Mouse (Mus musculus): Measurements from ENCODE around the gene Gdpgp1. TPM values are rescaled to one million over a fixed set of nuclear protein-coding genes. Genes with fewer than 3 reads are reported as not detected.

The Gdpgp1 gene
- total RNA-seq, 1 experiment from 2014 or later: 3.0 TPM

Other genes with a start within 250 kb of the Gdpgp1 start
- gene Zfp710, start 208.1 kb upstream of the Gdpgp1 start, total RNA-seq (2017): 18.9 and 19.7 TPM in 2 replicates
- 180 and 242 TPM in 2 replicates for gene Idh2, start 117.5 kb upstream of the Gdpgp1 start, total RNA-seq (2017)
- gene Sema4b, start 46.0 kb upstream of the Gdpgp1 start, total RNA-seq (2017): 9.2 and 11.4 TPM in 2 replicates
- gene Cib1, start 52 bp upstream of the Gdpgp1 start, total RNA-seq (2017): 28.0 and 29.3 TPM in 2 replicates
- gene Ttll13, start 13.5 kb downstream of the Gdpgp1 start, total RNA-seq (2017): 0.81 TPM in 1 of 2 replicates, not detected in the other
- 30.3 and 36.3 TPM in 2 replicates for gene Ngrn, start 28.4 kb downstream of the Gdpgp1 start, total RNA-seq (2017)
- gene Vps33b, start 36.8 kb downstream of the Gdpgp1 start, total RNA-seq (2017): 27.2 and 36.7 TPM in 2 replicates
- 145 and 166 TPM in 2 replicates for gene Prc1, start 61.6 kb downstream of the Gdpgp1 start, total RNA-seq (2017)
- 11.0 and 23.2 TPM in 2 replicates for gene Rccd1, start 91.6 kb downstream of the Gdpgp1 start, total RNA-seq (2017)
- 14.4 and 24.5 TPM in 2 replicates for gene Unc45a, start 108.1 kb downstream of the Gdpgp1 start, total RNA-seq (2017)
- 23.5 and 29.5 TPM in 2 replicates for gene Hddc3, start 110.2 kb downstream of the Gdpgp1 start, total RNA-seq (2017)
- gene Man2a2, start 138.5 kb downstream of the Gdpgp1 start, total RNA-seq (2017): 61.0 and 65.0 TPM in 2 replicates
- gene Fes, start 155.1 kb downstream of the Gdpgp1 start, total RNA-seq (2017): 52.5 and 84.0 TPM in 2 replicates
- gene Furin, start 172.6 kb downstream of the Gdpgp1 start, total RNA-seq (2017): 11.7 and 14.1 TPM in 2 replicates

All from hematopoietic stem cell, adult 5-6 weeks (primary cell).